Mouse (Mus musculus): ENCODE measurements around the gene Gm17604. TPM values are rescaled to one million over a fixed set of nuclear protein-coding genes. Genes with fewer than 3 reads are reported as not detected.

The Gm17604 gene
- not detected in 2 replicates for polyA plus RNA-seq (2014; fragmentation: Nextera tagmentation; extraction: Ambion mirVana)

DNA sequence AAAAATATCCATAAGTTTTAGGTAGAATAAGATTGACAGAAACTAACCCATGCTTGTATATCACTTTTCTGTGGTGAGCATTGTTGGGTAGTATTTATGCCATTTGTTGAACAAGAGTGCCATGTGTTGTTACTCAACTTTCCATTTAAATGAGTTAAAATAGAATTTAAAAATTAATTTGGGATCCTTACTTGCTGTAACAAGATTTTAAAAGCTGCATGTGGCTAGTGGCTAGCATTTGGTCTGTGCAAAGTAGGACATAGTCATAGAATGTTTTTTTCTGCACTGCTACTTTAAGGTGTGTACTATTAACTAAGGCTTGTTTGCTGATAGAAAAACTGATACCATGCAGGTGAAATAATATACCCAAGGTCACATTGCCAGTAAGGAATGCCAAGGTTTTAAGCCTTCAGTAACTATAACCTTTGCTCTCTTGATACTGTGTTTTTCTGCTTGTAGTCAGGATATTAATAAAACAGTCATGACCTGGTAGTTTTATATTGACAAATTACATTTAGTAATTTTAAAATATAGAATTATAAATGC is at the start of gene Gm17604:
Gene Gm17604 (minus strand): TSS at position 51 of the 546 bp plus-strand sequence.
- ATAC-seq (ENCODE audit: low FRiP score) (no peak), DNase-seq (ENCODE audit: low spot score) (no peak)
- Histone ChIP-seq H3K9ac (no peak within 1 kb of the TSS), H3K9me3 (ENCODE audit: control insufficient read depth, low read length) (no peaks in the 10 kb centered on the region), H3K27ac (no peak within 1 kb of the TSS), H3K27me3 (ENCODE audit: control insufficient read depth, insufficient read depth, low read length) (peaks cover 4% of the 10 kb centered on the region; the same call in 1 of the 2 replicates), H3K36me3 (replicated peaks; ENCODE audit: control insufficient read depth, insufficient read depth) (no peaks in the 10 kb centered on the region), H3K4me1 (replicated peaks; ENCODE audit: control insufficient read depth, insufficient read depth, low read length) (no peaks in the 10 kb centered on the region), H3K4me3 (replicated peaks; ENCODE audit: low read length) (no peak within 1 kb of the TSS), H3K4me2 (replicated peaks) (no peak within 1 kb of the TSS)

- Histone ChIP-seq H3K4me3 (replicated peaks; ENCODE audit: low read length) (no peak overlapping the region), H3K36me3 (replicated peaks; ENCODE audit: control insufficient read depth, insufficient read depth) (no peaks in the 10 kb centered on the region), H3K9me3 (ENCODE audit: control insufficient read depth, low read length) (no peaks in the 10 kb centered on the region), H3K4me2 (replicated peaks) (no peak overlapping the region), H3K27me3 (ENCODE audit: control insufficient read depth, insufficient read depth, low read length) (no peaks in the 10 kb centered on the region), H3K27ac (no peak overlapping the region), H3K9ac (no peak overlapping the region), H3K4me1 (replicated peaks; ENCODE audit: control insufficient read depth, insufficient read depth, low read length) (no peaks in the 10 kb centered on the region)
- DNase-seq (ENCODE audit: low spot score), result no peak
- 89% methylated on average over 1 of the region's 1 CpGs for WGBS
- no peak for ATAC-seq (ENCODE audit: low FRiP score)
Observed at GRCm38 (mm10) chrX:165049929-165050328, 45.3 kb upstream of the Gm17604 start.

GRCm38 (mm10) chrX:165003141-165003540 is 1.5 kb downstream of the Gm17604 start:
- H3K4me2 ChIP-seq (replicated peaks), result no peak overlapping the region
- no peak for DNase-seq (ENCODE audit: low spot score)
- ATAC-seq (ENCODE audit: low FRiP score), result no peak
- no peak overlapping the region for H3K27ac ChIP-seq
- 44% methylated on average over 4 of the region's 4 CpGs for WGBS
- H3K27me3 ChIP-seq (ENCODE audit: control insufficient read depth, insufficient read depth, low read length), result peaks cover 4% of the 10 kb centered on the region; the same call in 1 of the 2 replicates
- H3K4me3 ChIP-seq (replicated peaks; ENCODE audit: low read length), result no peak overlapping the region
- H3K9ac ChIP-seq, result no peak overlapping the region
- no peaks in the 10 kb centered on the region for H3K9me3 ChIP-seq (ENCODE audit: control insufficient read depth, low read length)
- no peaks in the 10 kb centered on the region for H3K36me3 ChIP-seq (replicated peaks; ENCODE audit: control insufficient read depth, insufficient read depth)
- no peaks in the 10 kb centered on the region for H3K4me1 ChIP-seq (replicated peaks; ENCODE audit: control insufficient read depth, insufficient read depth, low read length)

DNA sequence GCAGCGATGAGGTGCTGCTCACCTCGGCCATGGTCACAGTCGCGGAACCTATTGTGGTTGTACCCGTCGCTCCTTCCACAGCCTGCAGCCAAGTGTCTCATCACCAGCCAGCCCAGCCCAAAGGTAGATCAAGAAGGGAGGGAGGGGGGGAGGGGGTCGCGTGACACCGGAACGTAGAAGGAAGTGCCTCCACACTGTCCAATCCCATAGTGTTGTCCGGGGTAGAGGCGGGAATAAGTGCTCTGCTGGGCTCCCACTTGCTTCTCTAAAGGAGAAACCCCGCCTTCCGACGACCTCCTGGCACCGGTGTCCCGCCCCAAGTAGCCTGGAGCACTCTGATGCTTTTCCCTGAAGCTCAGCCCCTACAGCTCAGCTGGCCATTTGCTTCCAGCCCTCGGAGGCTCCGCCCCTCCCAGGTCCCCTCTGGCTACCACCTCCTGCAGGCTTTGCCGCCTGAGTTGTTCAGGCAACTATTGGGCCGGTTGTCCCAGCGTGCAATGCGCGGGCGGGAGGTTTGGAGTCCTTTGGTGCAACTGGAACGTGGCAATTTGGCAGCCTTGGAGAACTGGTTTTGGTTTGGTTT is 24.3 kb downstream of the Gm17604 start, which contains the start of the genes Mospd2 and Fancb:
Gene Mospd2 (minus strand): TSS at position 183 of the 583 bp plus-strand sequence.
Gene Fancb (plus strand): TSS at position 400 of the 583 bp plus-strand sequence.
- Histone ChIP-seq H3K4me3 (replicated peaks; ENCODE audit: low read length) (peak within 1 kb of the TSS; percentile 57), H3K27ac (peak within 1 kb of the TSS; percentile 69; the same call in 1 of the 2 replicates), H3K9me3 (ENCODE audit: control insufficient read depth, low read length) (no peaks in the 10 kb centered on the region), H3K9ac (peak within 1 kb of the TSS; percentile 68), H3K4me2 (replicated peaks) (peak within 1 kb of the TSS; percentile 59), H3K27me3 (ENCODE audit: control insufficient read depth, insufficient read depth, low read length) (no peaks in the 10 kb centered on the region), H3K36me3 (replicated peaks; ENCODE audit: control insufficient read depth, insufficient read depth) (no peaks in the 10 kb centered on the region), H3K4me1 (replicated peaks; ENCODE audit: control insufficient read depth, insufficient read depth, low read length) (peaks cover 4% of the 10 kb centered on the region; the same call in 1 of the 2 replicates)
- 16% methylated on average over 25 of the region's 26 CpGs for WGBS
- peak; percentile 74 for DNase-seq (ENCODE audit: low spot score)
- ATAC-seq (ENCODE audit: low FRiP score), result peak; percentile 100

DNA sequence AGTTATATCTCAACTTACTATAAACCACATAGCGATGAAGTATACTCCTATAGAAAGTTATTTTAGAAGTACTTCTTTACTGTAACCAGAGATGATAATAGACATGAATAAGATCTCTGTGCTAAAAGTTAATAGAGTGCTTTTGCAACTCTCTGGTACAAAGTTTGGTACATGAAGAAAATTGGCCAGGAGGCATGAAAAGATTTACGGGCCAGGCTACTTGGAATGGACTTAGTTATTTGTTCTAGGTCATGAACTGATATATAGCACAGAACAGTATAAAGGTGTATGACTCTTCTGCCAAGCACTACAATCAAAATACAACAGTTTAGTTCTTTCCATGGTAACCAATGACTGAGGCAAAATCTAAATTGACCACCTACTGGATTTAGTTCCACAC is 25.8 kb downstream of the Gm17604 start:
- H3K9me3 ChIP-seq (ENCODE audit: control insufficient read depth, low read length), result no peaks in the 10 kb centered on the region
- H3K27me3 ChIP-seq (ENCODE audit: control insufficient read depth, insufficient read depth, low read length), result no peaks in the 10 kb centered on the region
- WGBS, result 98% methylated on average over 2 of the region's 2 CpGs
- DNase-seq (ENCODE audit: low spot score), result no peak
- H3K4me1 ChIP-seq (replicated peaks; ENCODE audit: control insufficient read depth, insufficient read depth, low read length), result peaks cover 4% of the 10 kb centered on the region; the same call in 1 of the 2 replicates
- no peak overlapping the region for H3K9ac ChIP-seq
- ATAC-seq (ENCODE audit: low FRiP score), result no peak
- H3K4me2 ChIP-seq (replicated peaks), result peak overlapping the region; percentile 51
- no peak overlapping the region for H3K27ac ChIP-seq
- H3K36me3 ChIP-seq (replicated peaks; ENCODE audit: control insufficient read depth, insufficient read depth), result no peaks in the 10 kb centered on the region
- peak overlapping the region; percentile 57; the same call in 1 of the 2 replicates for H3K4me3 ChIP-seq (replicated peaks; ENCODE audit: low read length)

DNA sequence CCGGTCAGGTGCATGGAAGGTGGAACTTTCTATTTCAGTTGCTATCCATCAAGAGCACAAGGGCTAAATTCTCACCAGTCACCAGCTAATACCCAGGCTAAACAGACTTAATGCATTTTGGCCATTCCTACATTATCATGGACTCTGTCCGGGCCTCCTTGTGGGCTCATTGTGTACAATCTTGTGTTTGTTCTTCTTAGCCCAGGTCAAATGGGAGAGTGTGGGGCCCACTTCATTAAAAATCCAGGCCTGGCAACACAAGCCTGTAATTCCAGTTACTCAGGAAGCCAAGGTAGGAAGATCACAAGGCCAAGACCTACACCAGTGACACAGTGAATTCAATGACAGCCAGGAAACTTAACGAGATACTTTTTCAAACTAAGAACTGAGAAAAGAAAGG is 33.4 kb downstream of the Gm17604 start:
- Histone ChIP-seq H3K4me3 (replicated peaks; ENCODE audit: low read length) (no peak overlapping the region), H3K4me1 (replicated peaks; ENCODE audit: control insufficient read depth, insufficient read depth, low read length) (no peaks in the 10 kb centered on the region), H3K27ac (no peak overlapping the region), H3K4me2 (replicated peaks) (no peak overlapping the region), H3K9me3 (ENCODE audit: control insufficient read depth, low read length) (no peaks in the 10 kb centered on the region), H3K36me3 (replicated peaks; ENCODE audit: control insufficient read depth, insufficient read depth) (no peaks in the 10 kb centered on the region), H3K27me3 (ENCODE audit: control insufficient read depth, insufficient read depth, low read length) (no peaks in the 10 kb centered on the region), H3K9ac (no peak overlapping the region)
- DNase-seq (ENCODE audit: low spot score) (no peak), ATAC-seq (ENCODE audit: low FRiP score) (no peak)
- 96% methylated on average over 3 of the region's 3 CpGs for WGBS

GRCm38 (mm10) chrX:164965750-164966448 is 38.7 kb downstream of the Gm17604 start:
- no peaks in the 10 kb centered on the region for H3K4me1 ChIP-seq (replicated peaks; ENCODE audit: control insufficient read depth, insufficient read depth, low read length)
- ATAC-seq (ENCODE audit: low FRiP score), result no peak
- no peak overlapping the region for H3K9ac ChIP-seq
- H3K4me2 ChIP-seq (replicated peaks), result no peak overlapping the region
- 0 out of 2 replicates have a peak, but pooled peaks cover 4% of the 10 kb centered on the region for H3K36me3 ChIP-seq (replicated peaks; ENCODE audit: control insufficient read depth, insufficient read depth)
- 89% methylated on average over 3 of the region's 3 CpGs for WGBS
- H3K27ac ChIP-seq, result no peak overlapping the region
- H3K4me3 ChIP-seq (replicated peaks; ENCODE audit: low read length), result no peak overlapping the region
- H3K27me3 ChIP-seq (ENCODE audit: control insufficient read depth, insufficient read depth, low read length), result no peaks in the 10 kb centered on the region
- no peak for DNase-seq (ENCODE audit: low spot score)
- no peaks in the 10 kb centered on the region for H3K9me3 ChIP-seq (ENCODE audit: control insufficient read depth, low read length)

Other genes with a start within 250 kb of the Gm17604 start
- gene Mospd2, start 24.5 kb downstream of the Gm17604 start, polyA plus RNA-seq (2014; fragmentation: Nextera tagmentation; extraction: Ambion mirVana), result 21.6 and 22.6 TPM in 2 replicates
- gene Fancb, start 24.2 kb downstream of the Gm17604 start, polyA plus RNA-seq (2014; fragmentation: Nextera tagmentation; extraction: Ambion mirVana), result 3.3 and 4.5 TPM in 2 replicates

Measured in hindbrain, embryonic 14.5 days (tissue).